ENCODE assay signal across 20 mouse cellular contexts in the genomic region with DNA sequence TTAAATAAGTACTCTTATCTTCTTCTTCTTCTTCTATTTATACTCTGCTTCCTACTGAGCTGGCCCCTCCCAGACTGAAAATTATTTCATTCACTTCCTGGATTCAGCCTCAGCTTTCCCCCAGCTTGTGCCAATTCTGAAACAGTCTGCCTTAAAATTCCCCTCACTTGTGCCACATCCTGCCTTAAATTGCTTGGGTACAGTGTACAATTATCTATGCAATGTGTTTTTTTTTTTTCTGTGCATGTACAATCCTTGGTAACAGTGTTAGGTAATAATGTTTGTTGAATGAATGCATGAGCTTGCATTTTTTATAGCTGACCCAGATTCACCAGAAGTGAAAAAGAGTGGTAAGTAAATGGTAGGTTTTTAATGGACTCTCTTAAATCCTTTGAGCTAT. TPM values are rescaled to one million over a fixed set of nuclear protein-coding genes. Genes with fewer than 3 reads are reported as not detected.
DNase-seq lines count a peak whose midpoint lies in the region; TF ChIP-seq lines count a peak whose summit lies in the region.
"Had no signal": no experiment of that assay in that cellular context is flagged by ENCODE, and none has a peak within 500 bp of the region (broad histone marks: within the 10 kb centered on the region; RNA-seq: fewer than 3 reads in every experiment).

No protein-coding gene starts in this region.

- no peak overlapping the region for H3ac ChIP-seq in C2C12 (ENCODE audit: control insufficient read depth, insufficient read length, low read depth)

- DNase-seq in heart, adult 11 months = peak; percentile 87
- DNase-seq in heart, postnatal 4 days = no peak
- no peak for DNase-seq in B cell, adult 2 months
- DNase-seq in adrenal gland, postnatal 10 days = no peak
- no peak for DNase-seq in neural tube, embryonic 10.5 days (ENCODE audit: extremely low spot score, low spot score)
- DNase-seq: cerebellum, adult 9-10 months; heart, postnatal 14 days; kidney, adult 18-20 months; kidney, postnatal 25 days; lung, adult 2 months; spleen, adult 18-20 months; thymus, adult 18-20 months had no signal

- no peak overlapping the region for H3K4me3 ChIP-seq in C2C12 (ENCODE audit: insufficient read depth, poor library complexity, severe bottlenecking)
- H3K4me3 ChIP-seq in bone marrow macrophage, adult 2 months (ENCODE audit: insufficient read depth, low read length) = no peak overlapping the region
- H3K4me3 ChIP-seq in macrophage (ENCODE audit: inconsistent target) = no peak overlapping the region
- H3K4me3 ChIP-seq: erythroblast, embryonic 14.5 days; heart, embryonic 12.5 days; hindbrain, embryonic 15.5 days; liver, embryonic 12.5 days had no signal

- TF ChIP-seq CTCF in C2C12 (IDR thresholded peaks at IDR 0.05; ENCODE audit: control insufficient read depth, insufficient read depth, insufficient read length) = no peak
- TF ChIP-seq CTCF in bone marrow macrophage, adult 2 months (IDR thresholded peaks at IDR 0.05; ENCODE audit: low read depth, low read length) = no peak

- H3K27me3 ChIP-seq in C2C12 (ENCODE audit: control insufficient read depth, insufficient read depth, insufficient read length) = no peaks in the 10 kb centered on the region
- H3K27me3 ChIP-seq: heart, embryonic 12.5 days; hindbrain, embryonic 15.5 days had no signal

- peaks cover 47% of the 10 kb centered on the region for H3K4me1 ChIP-seq in bone marrow macrophage, adult 2 months (ENCODE audit: control insufficient read depth, insufficient read depth, low read length)

- TF ChIP-seq POLR2A in bone marrow macrophage, adult 2 months (IDR thresholded peaks at IDR 0.05; ENCODE audit: borderline replicate concordance, low read depth, low read length) = no peak

- H3K79me3 ChIP-seq in C2C12 (ENCODE audit: low read depth) = no peaks in the 10 kb centered on the region

- H3K36me3 ChIP-seq in C2C12 (ENCODE audit: control insufficient read depth, insufficient read depth) (no peaks in the 10 kb centered on the region), macrophage (ENCODE audit: inconsistent target) (no peaks in the 10 kb centered on the region)
- H3K36me3 ChIP-seq: G1E; heart, embryonic 12.5 days; hindbrain, embryonic 15.5 days; liver, embryonic 12.5 days had no signal

- H3K79me2 ChIP-seq in C2C12 (ENCODE audit: control insufficient read depth, insufficient read depth) (no peaks in the 10 kb centered on the region), macrophage (ENCODE audit: inconsistent target) (no peaks in the 10 kb centered on the region)

- H3K27ac ChIP-seq in bone marrow macrophage, adult 2 months (ENCODE audit: insufficient read depth, low read depth, low read length) = peak overlapping the region; percentile 81
- peak overlapping the region; percentile 76 for H3K27ac ChIP-seq in macrophage
- H3K27ac ChIP-seq: hindbrain, embryonic 15.5 days; liver, embryonic 12.5 days had no signal

TF ChIP-seq in C2C12, 6 proteins besides CTCF, POLR2A, EP300 and RAD21:
- TF ChIP-seq MYOD1 (IDR thresholded peaks at IDR 0.05; ENCODE audit: control insufficient read depth, insufficient read length, low read depth) = no peak
- TF ChIP-seq FOSL1 (IDR thresholded peaks at IDR 0.05; ENCODE audit: insufficient read depth, low read length, poor library complexity, severe bottlenecking) = no peak
- TF ChIP-seq CEBPB (IDR thresholded peaks at IDR 0.05; ENCODE audit: low read depth) = peak; percentile 44
- TF ChIP-seq USF1 (IDR thresholded peaks at IDR 0.05; ENCODE audit: low read depth) = no peak
- TF ChIP-seq MAX (IDR thresholded peaks at IDR 0.05) = peak; percentile 7
- no peak for TF ChIP-seq MYOG (IDR thresholded peaks at IDR 0.05; ENCODE audit: control insufficient read depth, extremely low read depth, insufficient read length)

RNA-seq across cellular contexts. Expression of gene Secisbp2l, which starts 5.7 kb away (rescaled TPM):
- total RNA-seq in heart, postnatal 4 days (2021) = 10 to 100 TPM; 38.1 to 38.6 TPM
- polyA plus RNA-seq in C2C12 (2012; fragmentation: generic; extraction: Trizol) = 5.7 TPM
- 57.0 and 59.0 TPM in 2 replicates for polyA plus RNA-seq in bone marrow macrophage, adult 2 months (2012; ENCODE audit: insufficient read depth, insufficient read length, missing spikeins)
- total RNA-seq in macrophage (2018; cell fraction: chromatin; rRNA removed) = 100 to 1,000 TPM in 19 of 26 experiments, 10 to 100 TPM in 7; 70.8 to 196 (median 143) TPM
- 10 to 100 TPM; 44.7 to 79.9 (median 68.8) TPM for total RNA-seq in macrophage (2018; cell fraction: cytosol; rRNA removed)
- 100 to 1,000 TPM in 15 of 26 experiments, 10 to 100 TPM in 11; 59.9 to 202 (median 115) TPM for total RNA-seq in macrophage (2018; cell fraction: nucleus; rRNA removed)
- polyA plus RNA-seq in macrophage (2018) = 45.6 to 47.2 TPM (median 45.7 TPM) in 3 replicates
- total RNA-seq in adrenal gland, postnatal 10 days (2021) = 10 to 100 TPM; 45.6 to 52.6 TPM
